Mouse (Mus musculus) activated CD4-positive, CD25-positive, alpha-beta regulatory T cell, adult 9 weeks (primary cell): ENCODE measurements around the gene Fam227b. TPM values are rescaled to one million over a fixed set of nuclear protein-coding genes. Genes with fewer than 3 reads are reported as not detected.

ENCODE experiments used
- polyA plus RNA-seq: library from polyadenylated mRNA; unstranded; fragments of 100-300 nt; shearing (Covaris generic); gene quantifications from one replicate; pipeline ENCODE4 v1.2.1, GENCODE M21; 2017

Fam227b gene
- not detected for polyA plus RNA-seq

DNA sequence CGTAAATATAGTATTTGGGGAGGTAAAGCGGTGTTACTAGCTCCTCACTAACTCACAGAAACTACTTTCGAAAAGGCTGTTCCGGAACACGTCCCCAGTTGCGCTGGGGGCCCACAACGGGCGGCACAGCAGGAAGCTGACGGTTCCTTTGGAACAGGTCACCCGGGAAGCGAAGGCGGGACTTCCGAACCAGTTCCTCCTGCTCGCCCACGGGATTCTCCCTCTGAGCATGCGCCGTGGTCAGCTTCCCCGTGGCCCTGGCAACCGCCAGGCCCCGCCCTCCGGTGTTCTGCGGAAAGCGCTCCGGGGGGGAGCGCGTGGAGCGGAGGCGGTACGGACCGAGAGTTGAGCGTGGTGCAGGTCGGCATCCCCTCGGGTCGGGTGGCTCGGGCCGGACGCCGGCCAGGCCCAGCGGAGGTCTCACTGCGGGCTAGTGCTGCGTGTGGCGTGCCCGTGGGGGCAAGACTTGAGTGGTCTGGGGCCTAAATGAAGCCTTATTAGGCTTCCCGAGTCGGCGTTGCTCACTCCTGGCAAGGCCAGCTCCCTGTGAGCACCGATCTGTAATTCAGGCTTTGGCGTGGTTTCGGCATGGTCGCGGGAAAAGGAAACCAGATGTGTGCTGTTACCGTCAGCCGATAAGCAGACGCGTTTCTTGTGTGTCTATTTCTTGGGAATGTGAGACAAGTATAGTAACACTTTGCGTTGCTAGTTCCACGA, at the start of gene Fam227b, which contains the start of gene Dtwd1:
Gene Fam227b, minus strand, starts transcription at position 150 of the 717 bp plus-strand sequence.
Gene Dtwd1, plus strand, starts transcription at position 287 of the 717 bp plus-strand sequence.

DNA sequence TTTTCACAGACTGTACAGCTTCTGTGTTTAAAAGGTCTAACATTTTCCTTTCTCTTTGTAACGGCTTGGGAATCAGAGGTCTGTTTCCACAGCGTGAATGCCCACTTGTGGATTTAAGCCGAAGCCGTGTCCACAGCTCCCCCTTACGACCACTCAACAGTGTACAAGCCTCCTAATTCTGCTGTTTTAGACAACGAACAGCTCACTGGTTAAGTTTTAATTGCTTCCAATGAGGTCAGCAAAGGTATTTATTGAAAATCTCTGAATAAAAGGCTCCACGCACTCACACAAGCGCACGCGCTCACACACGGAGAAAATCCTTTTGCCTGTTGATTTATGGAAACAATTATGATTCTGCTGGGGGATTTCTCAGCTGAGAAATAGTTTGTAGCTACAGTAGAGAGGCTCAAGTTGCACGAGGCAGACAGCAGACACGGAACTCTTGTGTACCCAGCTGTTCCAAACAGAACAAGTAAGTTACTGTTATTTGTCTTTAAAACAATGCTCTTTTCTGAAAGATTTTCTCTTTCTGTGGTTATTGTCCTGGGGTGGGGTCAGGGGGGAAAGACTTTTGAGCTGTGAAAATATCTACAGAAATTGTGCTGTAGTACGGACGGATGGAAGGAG, 117.3 kb downstream of the Fam227b start, which contains the start of gene Fgf7:
Gene Fgf7, plus strand, starts transcription at position 280 of the 627 bp plus-strand sequence.

Other genes starting within 250 kb of the Fam227b start
- 0.16 TPM for gene Fgf7, start 117.3 kb downstream of the Fam227b start, polyA plus RNA-seq
- 16.6 TPM for gene Dtwd1, start 137 bp upstream of the Fam227b start, polyA plus RNA-seq
- not detected for gene Gm17555, start 63.1 kb upstream of the Fam227b start, polyA plus RNA-seq